Mouse (Mus musculus) cortical plate, adult 2 months (tissue): ENCODE data around the gene Dpy30.

Source experiments
- CTCF ChIP-seq: fragments of 200-500 bp; IDR thresholded peaks from 2 replicates; pipeline ENCODE4 v1.5.1; 2011; ENCODE audit warnings: mild to moderate bottlenecking, control low read depth, low read length; ENCODE audit not compliant: insufficient read depth; ENCODE audit errors: extremely low read depth
- POLR2A ChIP-seq: fragments of 200-500 bp; IDR thresholded peaks from 2 replicates; pipeline ENCODE4 v1.6.1; 2011; ENCODE audit warnings: mild to moderate bottlenecking, low read length, control low read depth; ENCODE audit not compliant: insufficient read depth; ENCODE audit errors: extremely low read depth

DNA sequence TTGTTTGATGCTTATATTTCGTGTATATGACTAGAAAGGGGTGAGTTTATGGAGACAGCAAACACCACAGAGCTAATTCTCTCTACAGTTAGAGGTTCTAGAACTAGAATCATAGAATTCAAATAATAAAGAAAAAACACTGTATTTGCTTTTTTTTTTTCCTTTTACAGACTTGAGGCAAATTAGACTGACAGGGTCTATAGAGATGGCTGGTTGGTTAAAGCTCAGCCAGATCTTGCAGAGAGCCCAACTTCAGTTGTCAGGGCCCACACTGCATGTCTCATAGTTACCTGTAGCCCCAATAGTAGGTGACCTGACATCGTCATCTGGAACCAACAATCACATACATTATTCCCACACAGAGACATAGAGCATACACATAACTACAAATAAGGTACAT lies at the start of gene Dpy30:
- no peak for TF ChIP-seq CTCF
- TF ChIP-seq POLR2A: no peak
